Mouse (Mus musculus) brain, embryonic 14.5 days (tissue): ENCODE results near the gene Emp2.

Source experiments
- CTCF ChIP-seq: fragments of 200-500 bp; IDR thresholded peaks from 2 replicates; pipeline ENCODE4 v1.5.1; 2012; ENCODE audit warnings: inconsistent platforms, mild to moderate bottlenecking, moderate library complexity, borderline replicate concordance; ENCODE audit not compliant: insufficient read depth, insufficient read length; ENCODE audit errors: extremely low read depth
- POLR2A ChIP-seq: fragments of 200-500 bp; IDR thresholded peaks from 2 replicates; pipeline ENCODE4 v1.6.1; 2012; ENCODE audit warnings: mild to moderate bottlenecking, inconsistent platforms, borderline replicate concordance; ENCODE audit not compliant: poor library complexity, insufficient read depth, insufficient read length, severe bottlenecking; ENCODE audit errors: extremely low read depth

- no peak for TF ChIP-seq CTCF
- TF ChIP-seq POLR2A, result no peak
Observed at GRCm38 (mm10) chr16:10336454-10337421, 23.0 kb upstream of the Emp2 start.
